ENCODE assay signal across 13 mouse cellular contexts in the genomic region with DNA sequence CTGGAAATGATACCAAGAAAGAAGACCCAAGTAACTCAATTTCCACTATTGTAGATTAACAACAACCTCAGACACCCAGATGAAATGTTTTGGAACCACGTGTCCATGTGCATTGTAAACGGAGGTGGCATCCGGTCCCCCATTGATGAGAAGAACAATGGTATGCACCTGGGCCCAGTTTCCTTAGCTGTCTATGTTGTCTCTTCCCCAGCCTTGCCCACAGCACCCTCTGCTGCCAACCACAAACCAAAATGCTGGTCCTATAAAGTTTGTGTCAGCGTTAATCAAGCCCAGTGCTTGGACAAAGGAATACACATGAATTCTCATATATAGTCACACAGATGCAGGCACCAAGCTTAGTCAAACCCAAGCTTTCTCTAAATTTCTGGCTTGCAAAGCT. TPM values are rescaled to one million over a fixed set of nuclear protein-coding genes. Genes with fewer than 3 reads are reported as not detected.
DNase-seq lines count a peak whose midpoint lies in the region; ATAC-seq and TF ChIP-seq lines count a peak whose summit lies in the region.
"Had no signal": no experiment of that assay in that cellular context is flagged by ENCODE, and none has a peak within 500 bp of the region (broad histone marks: within the 10 kb centered on the region; RNA-seq: fewer than 3 reads in every experiment).

No protein-coding gene starts in this region.

- no peaks in the 10 kb centered on the region for H3K79me2 ChIP-seq in heart, adult 2 months (replicated peaks; ENCODE audit: control insufficient read depth, insufficient read depth, low read length)

- peaks cover 8% of the 10 kb centered on the region for H3K4me1 ChIP-seq in heart, adult 2 months (ENCODE audit: control insufficient read depth, insufficient read depth, low read length)
- no peaks in the 10 kb centered on the region; the same call in 1 of the 2 replicates for H3K4me1 ChIP-seq in lung, adult 2 months (ENCODE audit: control insufficient read depth, insufficient read depth, low read length)
- H3K4me1 ChIP-seq: liver, embryonic 15.5 days; neural tube, embryonic 12.5 days had no signal

- no peak overlapping the region for H3K27ac ChIP-seq in heart, adult 2 months
- H3K27ac ChIP-seq: liver, embryonic 15.5 days; midbrain, embryonic 12.5 days; neural tube, embryonic 12.5 days had no signal

- intact Hi-C loops in heart, adult 2 months (cut with DNase I) = no loop called here

- 52% methylated on average over 4 of the region's 4 CpGs for WGBS in heart, adult 2 months
- 67% methylated on average over 4 of the region's 4 CpGs for WGBS in lung, adult 2 months

- peak; percentile 50 for ATAC-seq in common myeloid progenitor, adult 5-6 weeks (replicated peaks; ENCODE audit: low read depth, poor library complexity, severe bottlenecking)

- H3K27me3 ChIP-seq in heart, adult 2 months (ENCODE audit: control insufficient read depth, insufficient read depth, low read length) = no peaks in the 10 kb centered on the region
- H3K27me3 ChIP-seq: liver, embryonic 15.5 days; midbrain, embryonic 12.5 days; neural tube, embryonic 12.5 days had no signal

- TF ChIP-seq EP300 in heart, adult 2 months (IDR thresholded peaks at IDR 0.05; ENCODE audit: insufficient read depth, low read depth, low read length) = no peak

- H3K4me3 ChIP-seq in heart, adult 2 months = no peak overlapping the region
- H3K4me3 ChIP-seq in lung, adult 2 months (replicated peaks; ENCODE audit: extremely low read depth, low read depth, low read length) = no peak overlapping the region
- H3K4me3 ChIP-seq: liver, embryonic 15.5 days; midbrain, embryonic 12.5 days; neural tube, embryonic 12.5 days had no signal

- peaks cover 8% of the 10 kb centered on the region for H3K36me3 ChIP-seq in heart, adult 2 months (ENCODE audit: control insufficient read depth, insufficient read depth, low read length)
- H3K36me3 ChIP-seq: liver, embryonic 15.5 days; midbrain, embryonic 12.5 days; neural tube, embryonic 12.5 days had no signal

- peak; percentile 46 for TF ChIP-seq CTCF in heart, adult 2 months (IDR thresholded peaks at IDR 0.05)
- TF ChIP-seq CTCF in lung, adult 2 months (IDR thresholded peaks at IDR 0.05; ENCODE audit: insufficient read depth, low read length) = peak; percentile 11; the same call in 1 of the 2 replicates

- no peak for DNase-seq in heart, adult 2 months
- DNase-seq in heart, adult 11 months = no peak
- no peak for DNase-seq in lung, adult 2 months
- DNase-seq in lung, postnatal 4 days = no peak
- DNase-seq in thymus, postnatal 10 days (ENCODE audit: low spot score in 2 of 2) = peak; percentile 57 to 60
- no peak for DNase-seq in adrenal gland, postnatal 4 days (ENCODE audit: low spot score in 2 of 2)
- DNase-seq in embryo, embryonic 11 days = no peak
- DNase-seq: heart, postnatal 36 days; right cerebral cortex, adult 18-20 months had no signal

- no peak overlapping the region for H3K9ac ChIP-seq in heart, adult 2 months (ENCODE audit: low read depth, low read length)
- H3K9ac ChIP-seq: liver, embryonic 15.5 days; midbrain, embryonic 12.5 days; neural tube, embryonic 12.5 days had no signal

- no peak for TF ChIP-seq POLR2A in heart, adult 2 months (IDR thresholded peaks at IDR 0.05; ENCODE audit: insufficient read depth, low read depth, low read length)
- TF ChIP-seq POLR2A in lung, adult 2 months (IDR thresholded peaks at IDR 0.05; ENCODE audit: borderline replicate concordance, extremely low read depth, low read depth, low read length) = no peak

RNA-seq across cellular contexts. Expression of a gene that starts 39.3 kb away (rescaled TPM):
- 10 to 100 TPM; 13.4 to 15.5 TPM for total RNA-seq in heart, adult 2 months (2021)
- 8.1 and 11.1 TPM in 2 replicates for polyA plus RNA-seq in heart, adult 2 months (2012; rRNA removed)
- 25.6 and 26.4 TPM in 2 replicates for polyA plus RNA-seq in lung, adult 2 months (2012; rRNA removed)
- 0.05 and 1.0 TPM in 2 replicates for total RNA-seq in common myeloid progenitor, adult 5-6 weeks (2017)
- 10 to 100 TPM; 24.2 to 28.3 TPM for total RNA-seq in adrenal gland, postnatal 4 days (2021)

Comparison
In these comparisons a context has a peak if more than half of its experiments do, and no peak if none do; other contexts are left out.
1. DNase-seq: peak in thymus, postnatal 10 days (2 of 2); none in heart, adult 2 months (0 of 2), heart, adult 11 months (single experiment), lung, adult 2 months (single experiment), lung, postnatal 4 days (0 of 2), adrenal gland, postnatal 4 days (0 of 2) and embryo, embryonic 11 days (single experiment).